Comparison of ENCODE assay signal across 13 mouse cellular contexts in the genomic region with DNA sequence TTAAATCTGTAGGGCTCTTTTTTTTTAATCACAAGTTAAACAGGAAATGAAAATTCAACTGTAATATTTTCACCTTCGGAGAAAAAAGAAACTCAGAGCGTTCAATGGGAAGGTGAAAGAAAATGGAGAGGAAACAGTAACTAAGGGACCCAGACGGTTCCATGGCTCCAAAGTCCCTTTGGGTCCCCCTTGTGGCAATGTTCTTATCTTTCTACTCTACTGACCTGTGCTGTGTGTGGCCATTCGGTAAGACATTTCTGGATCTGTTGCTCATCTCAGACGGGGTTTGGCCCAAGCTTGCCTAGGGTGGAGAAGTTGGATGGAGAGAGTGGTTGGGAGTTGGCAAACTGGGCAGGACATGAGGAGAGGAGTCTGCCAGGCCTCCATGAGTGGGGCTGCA.
DNase-seq lines count a peak whose midpoint lies in the region; ATAC-seq and TF ChIP-seq lines count a peak whose summit lies in the region.
"Had no signal": no experiment of that assay in that cellular context is flagged by ENCODE, and none has a peak within 500 bp of the region (broad histone marks: within the 10 kb centered on the region; RNA-seq: fewer than 3 reads in every experiment).

No protein-coding gene starts in this region.

- 18% methylated on average over 5 of the region's 5 CpGs for WGBS in lung, postnatal 0 days

- no peak for TF ChIP-seq EP300 in lung, postnatal 0 days (IDR thresholded peaks at IDR 0.05)

- TF ChIP-seq CTCF in lung, postnatal 0 days (IDR thresholded peaks at IDR 0.05): peak; percentile 65

- H3K9ac ChIP-seq in lung, postnatal 0 days (replicated peaks; ENCODE audit: low read depth): no peak overlapping the region
- H3K9ac ChIP-seq: liver, postnatal 0 days had no signal

- peak; percentile 43 for DNase-seq in embryo, embryonic 10 days (ENCODE audit: low spot score)
- DNase-seq in embryo, embryonic 9.5 days (ENCODE audit: extremely low spot score): no peak
- DNase-seq in kidney, postnatal 25 days: peak; percentile 10 to 20
- DNase-seq in kidney, adult 9 months: no peak
- DNase-seq in lung, postnatal 0 days (ENCODE audit: low spot score): peak; percentile 56
- DNase-seq in ovary, postnatal 14 days (ENCODE audit: low spot score): no peak
- DNase-seq: adrenal gland, postnatal 14 days; B cell, adult 2 months; kidney, adult 11 months; liver, postnatal 0 days; thymus, adult 18-20 months had no signal

- peak overlapping the region; percentile 42 for H3K4me2 ChIP-seq in lung, postnatal 0 days (replicated peaks; ENCODE audit: low read depth, low read length)

- no peaks in the 10 kb centered on the region for H3K4me1 ChIP-seq in lung, postnatal 0 days (ENCODE audit: insufficient read depth, low read depth, low read length)

- H3K4me3 ChIP-seq in lung, postnatal 0 days (ENCODE audit: low read depth, low read length): no peak overlapping the region

- H3K36me3 ChIP-seq in lung, postnatal 0 days (ENCODE audit: insufficient read depth, low read length): no peaks in the 10 kb centered on the region

- H3K27me3 ChIP-seq in lung, postnatal 0 days (replicated peaks; ENCODE audit: insufficient read depth, low read length): no peaks in the 10 kb centered on the region

- H3K9me3 ChIP-seq in lung, postnatal 0 days (ENCODE audit: low read length): no peaks in the 10 kb centered on the region

- no peak overlapping the region for H3K27ac ChIP-seq in lung, postnatal 0 days (ENCODE audit: low read length)

- ATAC-seq in common myeloid progenitor, adult 5-6 weeks (replicated peaks; ENCODE audit: low read depth, poor library complexity, severe bottlenecking): peak; percentile 58; the same call in 1 of the 2 replicates
- ATAC-seq in lung, postnatal 0 days: peak; percentile 61
- no peak for ATAC-seq in megakaryocyte-erythroid progenitor cell, adult 5-6 weeks (replicated peaks; ENCODE audit: low FRiP score, low TSS enrichment, poor library complexity, severe bottlenecking)
- ATAC-seq: liver, postnatal 0 days had no signal

Comparison
In these comparisons a context has a peak if more than half of its experiments do, and no peak if none do; other contexts are left out.
1. DNase-seq: peak in embryo, embryonic 10 days (single experiment), kidney, postnatal 25 days (2 of 2) and lung, postnatal 0 days (single experiment); none in embryo, embryonic 9.5 days (single experiment), kidney, adult 9 months (single experiment) and ovary, postnatal 14 days (single experiment).